8 mouse cellular contexts compared by ENCODE assay signal in genomic region chr9:78488890-78489420, GRCm38 (mm10). TPM values are rescaled to one million over a fixed set of nuclear protein-coding genes. Genes with fewer than 3 reads are reported as not detected.
DNase-seq lines count a peak whose midpoint lies in the region; ATAC-seq and TF ChIP-seq lines count a peak whose summit lies in the region.

TSS of gene Eef1a1 (minus strand) at chr9:78489151.

- H3K79me2 ChIP-seq in myocyte (ENCODE audit: control insufficient read depth, insufficient read depth): no peaks in the 10 kb centered on the region

- 0 out of 2 replicates have a peak, but pooled peaks have one; percentile 42 for ATAC-seq in embryonic facial prominence, embryonic 12.5 days (ENCODE audit: insufficient number of reproducible peaks, insufficient read depth, low FRiP score, low TSS enrichment)
- ATAC-seq in liver, embryonic 11.5 days (replicated peaks; ENCODE audit: low FRiP score): peak; percentile 42; the same call in 1 of the 2 replicates

- peak within 1 kb of the TSS; percentile 44 for H3K9ac ChIP-seq in embryonic facial prominence, embryonic 12.5 days
- H3K9ac ChIP-seq in liver, embryonic 11.5 days (ENCODE audit: low read depth, low read length): peak within 1 kb of the TSS; percentile 50; the same call in 1 of the 2 replicates

- H3K4me3 ChIP-seq in embryonic facial prominence, embryonic 12.5 days: peak within 1 kb of the TSS; percentile 36
- H3K4me3 ChIP-seq in heart, embryonic 10.5 days: peak within 1 kb of the TSS; percentile 59
- H3K4me3 ChIP-seq in liver, embryonic 11.5 days (ENCODE audit: low read depth, low read length): peak within 1 kb of the TSS; percentile 43
- peak within 1 kb of the TSS; percentile 28 for H3K4me3 ChIP-seq in myocyte

- no peaks in the 10 kb centered on the region for H3K36me3 ChIP-seq in embryonic facial prominence, embryonic 12.5 days
- no peaks in the 10 kb centered on the region for H3K36me3 ChIP-seq in heart, embryonic 10.5 days
- H3K36me3 ChIP-seq in liver, embryonic 11.5 days (ENCODE audit: control insufficient read depth, insufficient read depth, low read length): no peaks in the 10 kb centered on the region
- no peaks in the 10 kb centered on the region for H3K36me3 ChIP-seq in myocyte (ENCODE audit: control insufficient read depth, insufficient read depth)

- peaks cover 7% of the 10 kb centered on the region; the same call in 1 of the 2 replicates for H3K4me1 ChIP-seq in embryonic facial prominence, embryonic 12.5 days
- H3K4me1 ChIP-seq in heart, embryonic 10.5 days: peaks cover 10% of the 10 kb centered on the region
- no peaks in the 10 kb centered on the region for H3K4me1 ChIP-seq in liver, embryonic 11.5 days (replicated peaks; ENCODE audit: control insufficient read depth, insufficient read depth, low read length)

- TF ChIP-seq POLR2A in myocyte (IDR thresholded peaks at IDR 0.05; ENCODE audit: insufficient read length, low read depth): peak; percentile 29

- H3ac ChIP-seq in myocyte (ENCODE audit: control insufficient read depth, insufficient read length): no peak within 1 kb of the TSS

- H3K27me3 ChIP-seq in embryonic facial prominence, embryonic 12.5 days: no peaks in the 10 kb centered on the region
- H3K27me3 ChIP-seq in heart, embryonic 10.5 days (ENCODE audit: insufficient read depth, poor library complexity, severe bottlenecking): no peaks in the 10 kb centered on the region
- no peaks in the 10 kb centered on the region for H3K27me3 ChIP-seq in liver, embryonic 11.5 days (replicated peaks; ENCODE audit: control insufficient read depth, insufficient read depth, low read length)
- no peaks in the 10 kb centered on the region for H3K27me3 ChIP-seq in myocyte (ENCODE audit: control insufficient read depth, insufficient read depth, insufficient read length)

- 3% methylated on average over 14 of the region's 20 CpGs for WGBS in embryonic facial prominence, embryonic 12.5 days
- WGBS in heart, embryonic 10.5 days: 2% methylated on average over 20 of the region's 20 CpGs
- 3% methylated on average over 17 of the region's 20 CpGs for WGBS in liver, embryonic 11.5 days

- peak; percentile 91 for DNase-seq in A20 (ENCODE audit: low read depth, low spot score)
- DNase-seq in adrenal gland, adult 2 months: peak; percentile 84
- DNase-seq in heart, embryonic 10.5 days (ENCODE audit: low spot score): no peak
- DNase-seq in kidney, adult 9 months: peak; percentile 71
- peak; percentile 51 for DNase-seq in liver, embryonic 11.5 days (ENCODE audit: low spot score)
- DNase-seq in testis, postnatal 14 days (ENCODE audit: low spot score): peak; percentile 47

- no peaks in the 10 kb centered on the region for H3K9me3 ChIP-seq in embryonic facial prominence, embryonic 12.5 days
- no peaks in the 10 kb centered on the region for H3K9me3 ChIP-seq in heart, embryonic 10.5 days
- no peaks in the 10 kb centered on the region for H3K9me3 ChIP-seq in liver, embryonic 11.5 days (ENCODE audit: control insufficient read depth, low read length)

- H3K4me2 ChIP-seq in embryonic facial prominence, embryonic 12.5 days (replicated peaks): peak within 1 kb of the TSS; percentile 65
- H3K4me2 ChIP-seq in liver, embryonic 11.5 days: peak within 1 kb of the TSS; percentile 66
- peak within 1 kb of the TSS; percentile 92 for H3K4me2 ChIP-seq in myocyte (ENCODE audit: low read depth)

- 0 out of 2 replicates have a peak within 1 kb of the TSS, but pooled peaks have one; percentile 50 for H3K27ac ChIP-seq in embryonic facial prominence, embryonic 12.5 days
- H3K27ac ChIP-seq in heart, embryonic 10.5 days: peak within 1 kb of the TSS; percentile 89
- H3K27ac ChIP-seq in liver, embryonic 11.5 days (ENCODE audit: low read depth, low read length): no peak within 1 kb of the TSS

TF ChIP-seq in myocyte, 11 proteins besides CTCF, POLR2A, EP300 and RAD21:
- no peak for TF ChIP-seq SRF (IDR thresholded peaks at IDR 0.05; ENCODE audit: control insufficient read depth, insufficient read length, low read depth)
- no peak for TF ChIP-seq TCF3 (IDR thresholded peaks at IDR 0.05; ENCODE audit: insufficient read length, low read depth)
- no peak for TF ChIP-seq REST (IDR thresholded peaks at IDR 0.05; ENCODE audit: insufficient read depth, insufficient read length)
- peak in 1 of 3 experiments; percentile 33 for TF ChIP-seq MYOG (IDR thresholded peaks at IDR 0.05; ENCODE audit: control insufficient read depth in 1 of 3, insufficient read depth in 1 of 3, insufficient read length in 2 of 3, low read depth in 2 of 3)
- TF ChIP-seq POLR2AphosphoS2 (IDR thresholded peaks at IDR 0.05; ENCODE audit: insufficient read length, low read depth): no peak
- TF ChIP-seq USF1 (IDR thresholded peaks at IDR 0.05; ENCODE audit: low read depth): no peak
- no peak for TF ChIP-seq TCF12 (IDR thresholded peaks at IDR 0.05; ENCODE audit: insufficient read depth, poor library complexity, severe bottlenecking)
- TF ChIP-seq MAX (IDR thresholded peaks at IDR 0.05; ENCODE audit: low read depth): no peak
- peak in 2 of 3 experiments; percentile 45 to 68 for TF ChIP-seq MYOD1 (IDR thresholded peaks at IDR 0.05; ENCODE audit: control insufficient read depth in 1 of 3, insufficient read length in 2 of 3, low read depth in 2 of 3)
- TF ChIP-seq CEBPB (IDR thresholded peaks at IDR 0.05; ENCODE audit: insufficient read depth, poor library complexity, severe bottlenecking): no peak
- no peak for TF ChIP-seq E2F4 (IDR thresholded peaks at IDR 0.05; ENCODE audit: insufficient read depth)

RNA-seq across cellular contexts. Expression of gene Eef1a1, which starts in this region (rescaled TPM):
- 1,000 to 10,000 TPM; 6,873 to 9,883 TPM for total RNA-seq in adrenal gland, adult 2 months (2021)
- polyA plus RNA-seq in adrenal gland, adult 2 months (2012; rRNA removed): 813 and 861 TPM in 2 replicates
- polyA plus RNA-seq in embryonic facial prominence, embryonic 12.5 days (2016; fragmentation: Nextera tagmentation; extraction: Ambion mirVana): 3,992 and 4,191 TPM in 2 replicates
- 2,877 and 3,185 TPM in 2 replicates for polyA plus RNA-seq in heart, embryonic 10.5 days (2016; fragmentation: Nextera tagmentation; extraction: Ambion mirVana)
- polyA plus RNA-seq in liver, embryonic 11.5 days (2014; fragmentation: Nextera tagmentation; extraction: Ambion mirVana): 4,536 and 4,551 TPM in 2 replicates
- polyA plus RNA-seq in myocyte (2012; fragmentation: generic; extraction: Trizol): 8,203 TPM
